Mouse (Mus musculus) liver, postnatal 0 days (tissue): Measurements from ENCODE around the gene N6amt1. TPM values are rescaled to one million over a fixed set of nuclear protein-coding genes. Genes with fewer than 3 reads are reported as not detected.
A peak's percentile ranks its signal among the peaks of the same experiment; 100 is the strongest.

ENCODE experiments used
- ATAC-seq: fragments of 200-750 bp; cut with Nextera tagmentation; 2 replicates; pipeline ENCODE4 v1.8.0; 2017; ENCODE audit warnings: mild to moderate bottlenecking, moderate library complexity
- DNase-seq: peaks from one replicate; pipeline ENCODE4 v3.0.0-alpha.2; 2016
- H3K27ac ChIP-seq: fragments of 300-500 bp; sonication (generic); 2 replicates; pipeline ENCODE4 v1.5.1; 2014; ENCODE audit warnings: antibody characterized with exemption, moderate library complexity, mild to moderate bottlenecking, low read depth
- H3K27me3 ChIP-seq: fragments of 300-500 bp; sonication (generic); 2 replicates; pipeline ENCODE4 v1.6.1; 2014; ENCODE audit warnings: low read length, control low read depth, mixed read lengths; ENCODE audit not compliant: insufficient read depth
- H3K36me3 ChIP-seq: fragments of 300-500 bp; sonication (generic); replicated peaks from 2 replicates; pipeline ENCODE4 v1.6.1; 2014; ENCODE audit warnings: mild to moderate bottlenecking, control low read depth, low read length, moderate library complexity, mixed read lengths; ENCODE audit not compliant: insufficient read depth
- H3K4me1 ChIP-seq: fragments of 300-500 bp; sonication (generic); 2 replicates; pipeline ENCODE4 v1.6.1; 2014; ENCODE audit warnings: antibody characterized with exemption, mild to moderate bottlenecking, control low read depth; ENCODE audit not compliant: insufficient read depth
- H3K4me2 ChIP-seq: fragments of 300-500 bp; sonication (generic); 2 replicates; pipeline ENCODE4 v1.6.1; 2014; ENCODE audit warnings: low read depth, mild to moderate bottlenecking, low read length, moderate library complexity, mixed read lengths
- H3K4me3 ChIP-seq: fragments of 300-500 bp; sonication (generic); 2 replicates; pipeline ENCODE4 v1.5.1; 2014; ENCODE audit warnings: low read depth, low read length
- H3K9ac ChIP-seq: fragments of 300-500 bp; sonication (generic); replicated peaks from 2 replicates; pipeline ENCODE4 v1.6.1; 2014; ENCODE audit warnings: mild to moderate bottlenecking, moderate library complexity
- H3K9me3 ChIP-seq: fragments of 300-500 bp; sonication (generic); 2 replicates; pipeline ENCODE4 v1.6.1; 2016; ENCODE audit warnings: mild to moderate bottlenecking, control low read depth, low read length, mixed read lengths
- CTCF ChIP-seq: sonication (generic); IDR thresholded peaks from 2 replicates; pipeline ENCODE4 v1.5.1; 2016; ENCODE audit warnings: antibody characterized with exemption, low read depth
- EP300 ChIP-seq: IDR thresholded peaks from 2 replicates; pipeline ENCODE4 v1.6.1; 2016; ENCODE audit warnings: antibody characterized with exemption, low read depth, mild to moderate bottlenecking
- WGBS: fragments of 180-500 bp; shearing (Covaris S2); extraction: QIAGEN DNeasy Blood & Tissue Kit; methylation state at CpG from one replicate; pipeline ENCODE4 v1.1.7; 2014; ENCODE audit not compliant: insufficient replicate concordance; 5-methylcytosine and 5-hydroxymethylcytosine counted together
- polyA plus RNA-seq: library from polyadenylated mRNA; unstranded; fragments of >200 nt; fragmentation: Nextera tagmentation; extraction: Ambion mirVana; gene quantifications from 2 replicates; pipeline ENCODE4 v1.2.1, GENCODE M21; 2015

Gene N6amt1
- polyA plus RNA-seq, 1 experiment from 2014 or later, result 10.6 TPM

GRCm38 (mm10) chr16:87348133-87348532, 5.9 kb upstream of the N6amt1 start:
- 97% methylated on average over 2 of the region's 2 CpGs for WGBS
- H3K4me1 ChIP-seq, result peaks cover 3% of the 10 kb centered on the region; the same call in 1 of the 2 replicates
- no peak for TF ChIP-seq CTCF
- no peak for TF ChIP-seq EP300
- H3K27ac ChIP-seq, result no peak overlapping the region
- no peak overlapping the region for H3K4me2 ChIP-seq
- DNase-seq (no peak), ATAC-seq (no peak)
- no peaks in the 10 kb centered on the region for H3K36me3 ChIP-seq
- H3K9ac ChIP-seq, result no peak overlapping the region
- H3K27me3 ChIP-seq, result no peaks in the 10 kb centered on the region
- no peak overlapping the region for H3K4me3 ChIP-seq
- no peaks in the 10 kb centered on the region for H3K9me3 ChIP-seq

GRCm38 (mm10) chr16:87351386-87352105, 2.4 kb upstream of the N6amt1 start:
- WGBS, result 68% methylated on average over 5 of the region's 5 CpGs
- TF ChIP-seq CTCF (no peak), EP300 (no peak)

GRCm38 (mm10) chr16:87353605-87354004, 380 bp upstream of the N6amt1 start:
- Histone ChIP-seq H3K27ac (peak overlapping the region; percentile 95; the same call in 1 of the 2 replicates), H3K36me3 (peaks cover 16% of the 10 kb centered on the region), H3K4me3 (peak overlapping the region; percentile 84), H3K4me1 (peaks cover 3% of the 10 kb centered on the region; the same call in 1 of the 2 replicates), H3K9ac (no peak overlapping the region), H3K27me3 (no peaks in the 10 kb centered on the region), H3K9me3 (no peaks in the 10 kb centered on the region), H3K4me2 (peak overlapping the region; percentile 66)
- TF ChIP-seq CTCF (no peak), EP300 (no peak)
- WGBS, result 78% methylated on average over 1 of the region's 1 CpGs
- DNase-seq (no peak), ATAC-seq (no peak)

More at GRCm38 (mm10) chr16:87351386-87352105, 2.4 kb upstream of the N6amt1 start:
- DNase-seq (no peak), ATAC-seq (no peak)
- no peak overlapping the region for H3K9ac ChIP-seq
- no peak overlapping the region for H3K4me2 ChIP-seq
- H3K4me3 ChIP-seq, result no peak overlapping the region
- peaks cover 3% of the 10 kb centered on the region; the same call in 1 of the 2 replicates for H3K4me1 ChIP-seq
- H3K27ac ChIP-seq, result no peak overlapping the region
- no peaks in the 10 kb centered on the region for H3K27me3 ChIP-seq
- peaks cover 2% of the 10 kb centered on the region; the same call in 1 of the 2 replicates for H3K36me3 ChIP-seq
- H3K9me3 ChIP-seq, result no peaks in the 10 kb centered on the region

GRCm38 (mm10) chr16:87354748-87355147, 763 bp downstream of the N6amt1 start:
- peak overlapping the region; percentile 66 for H3K4me2 ChIP-seq
- peak overlapping the region; percentile 84 for H3K4me3 ChIP-seq
- WGBS, result 78% methylated on average over 7 of the region's 7 CpGs
- ATAC-seq, result no peak
- peaks cover 20% of the 10 kb centered on the region for H3K36me3 ChIP-seq
- H3K9me3 ChIP-seq, result no peaks in the 10 kb centered on the region
- no peak overlapping the region for H3K27ac ChIP-seq
- H3K9ac ChIP-seq, result no peak overlapping the region
- H3K4me1 ChIP-seq, result no peaks in the 10 kb centered on the region
- H3K27me3 ChIP-seq, result no peaks in the 10 kb centered on the region
- TF ChIP-seq CTCF, result no peak
- TF ChIP-seq EP300, result no peak
- DNase-seq, result no peak

- ATAC-seq (no peak), DNase-seq (no peak)
- no peaks in the 10 kb centered on the region for H3K27me3 ChIP-seq
- no peaks in the 10 kb centered on the region for H3K9me3 ChIP-seq
- no peaks in the 10 kb centered on the region for H3K4me1 ChIP-seq
- no peak for TF ChIP-seq CTCF
- TF ChIP-seq EP300, result no peak
- H3K4me2 ChIP-seq, result no peak overlapping the region
- no peak overlapping the region for H3K9ac ChIP-seq
- 85% methylated on average over 6 of the region's 6 CpGs for WGBS
- H3K27ac ChIP-seq, result no peak overlapping the region
- no peak overlapping the region for H3K4me3 ChIP-seq
- peaks cover 47% of the 10 kb centered on the region for H3K36me3 ChIP-seq
Measured at GRCm38 (mm10) chr16:87360096-87360495, 6.1 kb downstream of the N6amt1 start.

- no peak for DNase-seq
- 83% methylated on average over 4 of the region's 4 CpGs for WGBS
- TF ChIP-seq EP300 (no peak), CTCF (no peak)
- H3K9me3 ChIP-seq, result no peaks in the 10 kb centered on the region
- H3K27me3 ChIP-seq, result no peaks in the 10 kb centered on the region
- no peak overlapping the region for H3K9ac ChIP-seq
- H3K4me2 ChIP-seq, result no peak overlapping the region
- peaks cover 32% of the 10 kb centered on the region for H3K36me3 ChIP-seq
- no peak overlapping the region for H3K4me3 ChIP-seq
- ATAC-seq, result no peak
- H3K4me1 ChIP-seq, result no peaks in the 10 kb centered on the region
- no peak overlapping the region for H3K27ac ChIP-seq
Measured at GRCm38 (mm10) chr16:87364231-87364630, 10.2 kb downstream of the N6amt1 start.
